Mouse (Mus musculus) forebrain, embryonic 14.5 days (tissue): Measurements from ENCODE around the gene Ephb4. TPM values are rescaled to one million over a fixed set of nuclear protein-coding genes. Genes with fewer than 3 reads are reported as not detected.

Source experiments
- ATAC-seq: fragments of 200-750 bp; cut with Nextera tagmentation; 2 replicates; pipeline ENCODE4 v1.8.0; 2017; ENCODE audit warnings: mild to moderate bottlenecking, moderate library complexity
- DNase-seq: peaks from one replicate; pipeline ENCODE4 v3.0.0-alpha.2; 2015; ENCODE audit warnings: low spot score
- H3K27ac ChIP-seq: fragments of 300-500 bp; sonication (generic); 2 replicates; pipeline ENCODE4 v1.5.1; 2014; ENCODE audit warnings: low read depth, mild to moderate bottlenecking, control low read depth, low read length, moderate library complexity
- H3K27me3 ChIP-seq: fragments of 300-500 bp; sonication (generic); replicated peaks from 2 replicates; pipeline ENCODE4 v1.6.1; 2014; ENCODE audit warnings: low read length, control low read depth, mixed read lengths; ENCODE audit not compliant: control insufficient read depth, insufficient read depth
- H3K36me3 ChIP-seq: fragments of 300-500 bp; sonication (generic); 2 replicates; pipeline ENCODE4 v1.6.1; 2014; ENCODE audit warnings: low read length, control low read depth; ENCODE audit not compliant: control insufficient read depth, insufficient read depth
- H3K4me1 ChIP-seq: fragments of 300-500 bp; sonication (generic); 2 replicates; pipeline ENCODE4 v1.6.1; 2014; ENCODE audit warnings: antibody characterized with exemption, low read length, control low read depth; ENCODE audit not compliant: control insufficient read depth, insufficient read depth
- H3K4me2 ChIP-seq: fragments of 300-500 bp; sonication (generic); 2 replicates; pipeline ENCODE4 v1.6.1; 2014; ENCODE audit warnings: mild to moderate bottlenecking, control low read depth, low read length
- H3K4me3 ChIP-seq: fragments of 300-500 bp; sonication (generic); 2 replicates; pipeline ENCODE4 v1.5.1; 2014; ENCODE audit warnings: low read depth, low read length, control low read depth
- H3K9ac ChIP-seq: fragments of 300-500 bp; sonication (generic); 2 replicates; pipeline ENCODE4 v1.6.1; 2014; ENCODE audit warnings: mild to moderate bottlenecking, low read length, control low read depth, moderate library complexity
- H3K9me3 ChIP-seq: fragments of 300-500 bp; sonication (generic); replicated peaks from 2 replicates; pipeline ENCODE4 v1.6.1; 2016; ENCODE audit warnings: low read length, control low read depth, mixed read lengths; ENCODE audit not compliant: control insufficient read depth
- WGBS: fragments of 180-500 bp; shearing (Covaris S2); extraction: QIAGEN DNeasy Blood & Tissue Kit; methylation state at CpG from one replicate; pipeline ENCODE4 v1.1.7; 2014; 5-methylcytosine and 5-hydroxymethylcytosine counted together
- polyA plus RNA-seq: library from polyadenylated mRNA; unstranded; fragments of >200 nt; fragmentation: Nextera tagmentation; extraction: Ambion mirVana; gene quantifications from 2 replicates; pipeline ENCODE4 v1.2.1, GENCODE M21; 2014

Gene Ephb4
- polyA plus RNA-seq, 1 experiment from 2014 or later: 6.2 TPM

DNA sequence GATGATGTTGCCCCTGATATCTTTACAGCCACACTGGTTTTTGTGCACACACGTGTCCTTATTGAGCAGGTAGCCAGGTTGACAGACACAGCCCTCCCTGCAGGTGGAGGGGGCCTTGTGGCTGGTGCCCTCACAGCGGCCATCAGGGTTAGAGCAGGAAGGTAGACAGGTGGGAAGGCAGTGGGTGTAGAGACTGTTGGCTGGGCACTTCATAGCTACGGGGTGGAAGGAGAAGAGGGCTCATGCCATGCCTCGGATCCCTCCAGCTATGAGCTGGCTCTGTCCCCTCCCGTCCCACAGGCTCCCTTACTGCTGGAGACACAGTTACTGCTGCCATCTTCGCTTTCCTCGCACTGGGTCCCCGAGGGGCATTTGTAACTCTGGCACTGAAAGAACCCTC is 41.7 kb downstream of the Ephb4 start:
- H3K27ac ChIP-seq: no peak overlapping the region
- no peaks in the 10 kb centered on the region for H3K27me3 ChIP-seq
- H3K4me2 ChIP-seq: no peak overlapping the region
- no peaks in the 10 kb centered on the region for H3K36me3 ChIP-seq
- no peak for ATAC-seq
- H3K4me3 ChIP-seq: no peak overlapping the region
- H3K9me3 ChIP-seq: no peaks in the 10 kb centered on the region
- no peaks in the 10 kb centered on the region for H3K4me1 ChIP-seq
- WGBS: 86% methylated on average over 8 of the region's 8 CpGs
- no peak overlapping the region for H3K9ac ChIP-seq
- DNase-seq: no peak

DNA sequence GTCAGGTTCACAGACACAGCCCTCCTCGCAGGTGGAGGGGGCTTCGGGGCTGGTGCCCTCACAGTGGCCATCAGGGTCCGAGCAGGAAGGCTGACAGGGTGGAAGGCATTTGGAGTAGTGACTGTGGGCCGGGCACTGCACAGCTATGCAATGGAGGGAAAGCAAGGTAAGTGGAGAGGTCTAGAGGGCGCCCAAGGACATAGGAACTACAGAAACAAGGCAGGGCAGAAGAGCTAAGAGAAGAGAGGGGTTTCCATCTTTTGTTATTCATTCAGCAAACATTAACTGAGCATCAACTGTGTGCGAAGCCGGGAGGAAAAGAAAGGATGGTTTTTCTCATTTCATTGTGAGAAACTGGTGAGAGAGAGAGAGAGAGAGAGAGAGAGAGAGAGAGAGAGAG is 44.5 kb downstream of the Ephb4 start:
- WGBS: 46% methylated on average over 7 of the region's 7 CpGs
- Histone ChIP-seq H3K4me2 (no peak overlapping the region), H3K9ac (no peak overlapping the region), H3K4me1 (no peaks in the 10 kb centered on the region), H3K27ac (no peak overlapping the region), H3K27me3 (no peaks in the 10 kb centered on the region), H3K9me3 (no peaks in the 10 kb centered on the region), H3K36me3 (no peaks in the 10 kb centered on the region), H3K4me3 (no peak overlapping the region)
- DNase-seq (no peak), ATAC-seq (no peak)

DNA sequence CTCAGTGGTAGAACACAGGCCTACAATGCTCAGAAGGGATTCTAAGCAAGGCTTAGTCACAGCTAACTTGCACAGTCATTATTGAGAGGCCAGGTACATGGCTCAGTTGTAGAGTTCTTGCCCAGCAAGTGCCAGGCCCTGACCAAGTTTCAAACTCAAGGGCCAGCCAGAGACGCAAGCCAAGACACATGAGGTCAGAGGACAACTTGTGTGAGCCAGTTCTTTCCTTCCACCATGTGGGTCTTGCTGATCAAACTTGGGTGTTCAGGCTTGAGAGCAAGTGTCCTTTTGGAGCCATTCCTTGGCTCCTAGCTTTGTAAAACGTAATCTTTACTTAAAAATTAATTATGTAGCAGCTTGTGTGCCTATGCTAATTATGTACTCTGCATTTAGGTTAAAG is 54.2 kb downstream of the Ephb4 start:
- no peak overlapping the region for H3K27ac ChIP-seq
- H3K9me3 ChIP-seq: no peaks in the 10 kb centered on the region
- H3K9ac ChIP-seq: no peak overlapping the region
- no peak for DNase-seq
- no peak overlapping the region for H3K4me3 ChIP-seq
- H3K4me1 ChIP-seq: no peaks in the 10 kb centered on the region
- H3K4me2 ChIP-seq: no peak overlapping the region
- WGBS: 75% methylated on average over 2 of the region's 2 CpGs
- ATAC-seq: no peak
- H3K36me3 ChIP-seq: no peaks in the 10 kb centered on the region
- H3K27me3 ChIP-seq: no peaks in the 10 kb centered on the region

DNA sequence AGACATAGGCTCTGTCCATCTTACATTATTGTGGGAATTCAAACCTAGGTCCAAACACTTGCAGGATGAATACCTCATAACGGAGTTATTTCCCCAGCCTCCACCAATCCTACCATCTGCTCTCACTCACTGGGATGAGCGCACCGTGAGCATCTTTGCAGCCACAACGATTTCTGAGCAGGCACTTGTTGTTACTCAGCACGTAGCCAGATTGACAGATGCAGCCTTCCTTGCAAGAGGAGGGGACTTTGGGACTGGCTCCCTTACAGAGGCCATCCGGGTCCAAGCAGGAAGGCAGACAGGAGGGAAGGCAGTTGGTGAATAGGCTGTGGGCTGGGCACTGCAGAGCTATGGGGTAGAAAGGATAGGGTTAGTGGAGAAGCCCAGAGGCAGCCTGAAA is 59.5 kb downstream of the Ephb4 start:
- no peaks in the 10 kb centered on the region for H3K36me3 ChIP-seq
- 50% methylated on average over 6 of the region's 6 CpGs for WGBS

DNA sequence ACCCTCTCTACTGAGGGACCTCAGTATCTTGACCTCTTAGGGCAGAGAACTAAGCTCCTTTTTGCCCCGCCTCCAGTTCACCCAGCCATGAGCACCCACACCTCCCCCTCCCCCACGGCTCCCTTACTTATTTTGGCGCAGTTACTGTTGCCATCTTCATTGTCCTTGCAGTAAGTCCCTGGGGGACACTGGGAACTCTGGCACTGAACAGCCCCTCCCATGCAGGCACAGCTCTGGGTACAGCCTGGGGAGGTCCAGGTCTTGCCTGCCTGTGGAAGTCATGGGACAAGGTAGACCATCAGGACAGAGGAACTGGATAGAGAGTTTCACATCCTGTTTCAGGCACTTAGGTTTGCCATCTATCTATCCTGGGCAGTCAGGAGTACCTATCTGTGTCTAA is 60.2 kb downstream of the Ephb4 start:
- H3K9me3 ChIP-seq: no peaks in the 10 kb centered on the region
- no peak overlapping the region for H3K27ac ChIP-seq
- 75% methylated on average over 3 of the region's 3 CpGs for WGBS
- H3K4me1 ChIP-seq: no peaks in the 10 kb centered on the region
- no peak for ATAC-seq
- H3K4me2 ChIP-seq: no peak overlapping the region
- DNase-seq: no peak
- H3K9ac ChIP-seq: no peak overlapping the region
- no peaks in the 10 kb centered on the region for H3K36me3 ChIP-seq
- no peaks in the 10 kb centered on the region for H3K27me3 ChIP-seq
- no peak overlapping the region for H3K4me3 ChIP-seq

More for the DNA sequence above, 59.5 kb downstream of the Ephb4 start:
- Histone ChIP-seq H3K27me3 (no peaks in the 10 kb centered on the region), H3K4me2 (no peak overlapping the region), H3K27ac (no peak overlapping the region), H3K4me1 (no peaks in the 10 kb centered on the region), H3K9me3 (no peaks in the 10 kb centered on the region), H3K9ac (no peak overlapping the region), H3K4me3 (no peak overlapping the region)
- ATAC-seq (no peak), DNase-seq (peak; percentile 18)

DNA sequence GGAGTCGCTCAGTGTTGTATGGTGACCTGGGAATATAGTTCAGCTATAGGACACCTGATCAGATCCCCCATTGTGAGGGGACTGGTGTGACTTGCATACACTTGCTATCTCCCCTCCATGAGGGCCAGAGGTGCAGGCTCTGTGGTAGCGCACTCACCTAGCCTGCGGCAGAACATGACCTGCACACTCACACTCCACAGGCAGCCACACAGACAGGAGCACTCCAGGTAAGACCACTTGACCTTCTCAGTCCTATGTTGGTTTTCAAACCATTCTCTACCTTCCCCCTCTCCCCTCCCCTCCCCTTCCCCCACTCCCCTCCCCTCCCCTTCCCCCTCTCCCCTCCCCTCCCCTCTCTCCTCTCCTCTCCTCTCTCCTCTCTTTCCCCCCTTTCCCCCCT is 60.6 kb downstream of the Ephb4 start:
- ATAC-seq (no peak), DNase-seq (no peak)
- 97% methylated on average over 3 of the region's 3 CpGs for WGBS
- H3K4me3 ChIP-seq: no peak overlapping the region
- no peak overlapping the region for H3K27ac ChIP-seq
- no peaks in the 10 kb centered on the region for H3K4me1 ChIP-seq
- H3K4me2 ChIP-seq: no peak overlapping the region
- no peaks in the 10 kb centered on the region for H3K9me3 ChIP-seq
- no peaks in the 10 kb centered on the region for H3K36me3 ChIP-seq
- no peaks in the 10 kb centered on the region for H3K27me3 ChIP-seq
- H3K9ac ChIP-seq: no peak overlapping the region

DNA sequence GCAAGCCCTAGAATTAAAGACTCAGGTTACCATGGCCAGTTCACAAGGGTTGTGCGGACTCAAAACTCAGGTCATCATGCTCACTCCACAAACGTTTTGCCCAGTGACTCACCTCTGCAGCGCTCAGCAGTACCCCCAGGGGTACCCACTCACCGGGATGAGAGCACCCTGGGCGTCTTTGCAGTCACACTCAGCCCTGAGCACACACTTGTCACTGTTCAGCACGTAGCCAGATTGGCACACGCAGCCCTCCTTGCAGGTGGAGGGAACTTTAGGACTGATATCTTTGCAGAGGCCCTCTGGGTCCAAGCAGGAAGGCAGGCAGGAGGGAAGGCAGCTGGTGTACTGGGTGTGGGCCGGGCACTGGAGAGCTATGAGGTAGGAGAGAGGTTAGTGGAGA is 61.3 kb downstream of the Ephb4 start:
- Histone ChIP-seq H3K4me3 (no peak overlapping the region), H3K9me3 (no peaks in the 10 kb centered on the region), H3K27me3 (no peaks in the 10 kb centered on the region), H3K9ac (no peak overlapping the region), H3K36me3 (no peaks in the 10 kb centered on the region), H3K4me2 (no peak overlapping the region), H3K4me1 (no peaks in the 10 kb centered on the region), H3K27ac (no peak overlapping the region)
- DNase-seq (no peak), ATAC-seq (no peak)
- 78% methylated on average over 8 of the region's 8 CpGs for WGBS

DNA sequence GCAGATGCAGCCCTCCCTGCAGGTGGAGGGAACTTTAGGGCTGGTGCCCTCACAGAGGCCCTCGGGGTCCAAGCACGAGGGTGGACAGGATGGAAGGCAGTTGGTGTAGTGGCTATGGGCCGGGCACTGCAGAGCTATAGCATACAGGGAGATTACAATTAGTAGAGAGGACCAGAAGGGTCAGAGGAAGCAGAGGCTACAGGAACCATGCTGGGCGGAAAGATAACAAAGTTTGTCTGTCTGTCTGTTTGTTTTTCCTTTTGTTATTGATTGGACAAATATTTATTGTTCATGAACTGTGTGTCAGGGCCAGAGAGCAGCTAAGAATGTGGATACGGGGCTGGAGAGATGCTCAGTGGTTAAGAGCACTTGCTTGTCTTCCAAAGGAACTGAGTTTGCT is 64.3 kb downstream of the Ephb4 start:
- 64% methylated on average over 5 of the region's 5 CpGs for WGBS
- no peak overlapping the region for H3K4me2 ChIP-seq
- H3K9ac ChIP-seq: no peak overlapping the region
- H3K27ac ChIP-seq: no peak overlapping the region
- ATAC-seq (no peak), DNase-seq (no peak)
- H3K4me3 ChIP-seq: no peak overlapping the region
- no peaks in the 10 kb centered on the region for H3K4me1 ChIP-seq
- no peaks in the 10 kb centered on the region for H3K9me3 ChIP-seq
- H3K27me3 ChIP-seq: no peaks in the 10 kb centered on the region
- H3K36me3 ChIP-seq: no peaks in the 10 kb centered on the region

DNA sequence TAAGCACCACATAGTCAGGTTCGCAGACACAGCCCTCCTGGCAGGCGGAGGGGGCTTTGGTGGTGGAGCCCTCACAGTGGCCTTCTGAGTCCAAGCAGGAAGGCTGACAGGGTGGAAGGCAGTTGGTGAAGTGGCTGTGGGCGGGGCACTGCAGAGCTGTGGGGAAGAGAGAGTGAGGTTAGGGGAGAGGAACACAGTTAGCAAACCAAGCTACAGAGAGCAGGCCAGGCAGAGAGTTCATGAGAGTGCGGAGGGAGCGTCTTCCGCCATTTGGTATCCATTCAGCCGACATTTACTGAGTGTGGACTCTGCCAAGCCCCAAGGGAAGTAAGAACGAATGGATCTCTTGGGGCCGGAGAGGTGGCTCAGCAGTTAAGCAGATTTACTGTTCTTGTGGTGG is 69.2 kb downstream of the Ephb4 start:
- no peak for ATAC-seq
- H3K4me2 ChIP-seq: no peak overlapping the region
- H3K27me3 ChIP-seq: no peaks in the 10 kb centered on the region
- H3K36me3 ChIP-seq: no peaks in the 10 kb centered on the region
- H3K9ac ChIP-seq: no peak overlapping the region
- no peak overlapping the region for H3K27ac ChIP-seq
- WGBS: 85% methylated on average over 9 of the region's 9 CpGs
- H3K4me3 ChIP-seq: no peak overlapping the region
- no peaks in the 10 kb centered on the region for H3K4me1 ChIP-seq
- H3K9me3 ChIP-seq: no peaks in the 10 kb centered on the region
- no peak for DNase-seq

DNA sequence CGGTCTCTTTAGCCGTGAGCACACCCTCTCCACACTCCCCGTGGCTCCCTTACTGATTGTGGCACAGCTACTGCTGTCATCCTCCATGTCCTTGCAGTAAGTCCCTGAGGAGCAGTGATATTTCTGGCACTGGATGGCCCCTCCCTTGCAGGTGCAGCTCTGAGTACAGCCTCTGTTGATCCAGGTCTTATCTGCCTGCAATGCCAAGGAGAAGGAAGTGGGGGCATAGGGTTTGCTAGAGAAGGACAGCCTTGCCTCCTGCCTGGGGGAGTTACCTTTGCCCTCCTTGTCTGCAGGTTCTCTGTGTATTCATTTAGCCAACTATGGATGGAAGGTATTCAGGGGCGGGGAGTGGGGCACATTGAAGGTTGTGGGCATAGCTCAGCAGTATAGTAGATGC is 69.9 kb downstream of the Ephb4 start:
- no peak overlapping the region for H3K4me2 ChIP-seq
- ATAC-seq (no peak), DNase-seq (no peak)
- no peak overlapping the region for H3K9ac ChIP-seq
- no peaks in the 10 kb centered on the region for H3K27me3 ChIP-seq
- no peak overlapping the region for H3K4me3 ChIP-seq
- H3K36me3 ChIP-seq: no peaks in the 10 kb centered on the region
- WGBS: 86% methylated on average over 4 of the region's 4 CpGs
- no peaks in the 10 kb centered on the region for H3K9me3 ChIP-seq
- no peaks in the 10 kb centered on the region for H3K4me1 ChIP-seq
- no peak overlapping the region for H3K27ac ChIP-seq
